Mouse (Mus musculus) cerebellum, adult 2 months (tissue): ENCODE data around the gene Gzmn. TPM values are rescaled to one million over a fixed set of nuclear protein-coding genes. Genes with fewer than 3 reads are reported as not detected.

Experiments
- DNase-seq, 2 experiments: peaks; one replicate each; pipeline ENCODE4 v3.0.0; 2021
- H3K27ac ChIP-seq: fragments of 200-500 bp; 2 replicates; pipeline ENCODE4 v1.5.1; 2012; ENCODE audit warnings: low read length, control low read depth, inconsistent platforms; ENCODE audit not compliant: insufficient read depth
- H3K27me3 ChIP-seq: fragments of 200-500 bp; 2 replicates; pipeline ENCODE4 v1.6.1; 2012; ENCODE audit warnings: inconsistent platforms, mild to moderate bottlenecking, low read length, moderate library complexity; ENCODE audit not compliant: control insufficient read depth, insufficient read depth
- H3K4me1 ChIP-seq: fragments of 200-500 bp; 2 replicates; pipeline ENCODE4 v1.6.1; 2011; ENCODE audit warnings: low read length; ENCODE audit not compliant: control insufficient read depth, insufficient read depth
- H3K4me3 ChIP-seq: fragments of 200-500 bp; replicated peaks from 2 replicates; pipeline ENCODE3; 2011; ENCODE audit warnings: mild to moderate bottlenecking, low read depth, low read length, control low read depth; ENCODE audit not compliant: insufficient read depth
- CTCF ChIP-seq: fragments of 200-500 bp; IDR thresholded peaks from 2 replicates; pipeline ENCODE4 v1.5.1; 2011; ENCODE audit warnings: low read depth, mild to moderate bottlenecking, control low read depth, low read length, moderate library complexity, borderline replicate concordance; ENCODE audit not compliant: insufficient read depth
- POLR2A ChIP-seq: fragments of 200-500 bp; IDR thresholded peaks from 2 replicates; pipeline ENCODE4 v1.6.1; 2011; ENCODE audit warnings: low read length, control low read depth, borderline replicate concordance; ENCODE audit not compliant: insufficient read depth
- WGBS: fragments of 180-500 bp; shearing (Covaris S2); methylation state at CpG from one replicate; pipeline ENCODE4 v1.1.7; 2018; 5-methylcytosine and 5-hydroxymethylcytosine counted together
- polyA plus RNA-seq: library from polyadenylated mRNA; depleted of rRNA; stranded (reverse); fragments of >200 nt; gene quantifications from 2 replicates; pipeline ENCODE4 v1.2.3, GENCODE M21; 2012; rRNA removed

Gzmn gene
- polyA plus RNA-seq, 1 experiment = not detected

DNA sequence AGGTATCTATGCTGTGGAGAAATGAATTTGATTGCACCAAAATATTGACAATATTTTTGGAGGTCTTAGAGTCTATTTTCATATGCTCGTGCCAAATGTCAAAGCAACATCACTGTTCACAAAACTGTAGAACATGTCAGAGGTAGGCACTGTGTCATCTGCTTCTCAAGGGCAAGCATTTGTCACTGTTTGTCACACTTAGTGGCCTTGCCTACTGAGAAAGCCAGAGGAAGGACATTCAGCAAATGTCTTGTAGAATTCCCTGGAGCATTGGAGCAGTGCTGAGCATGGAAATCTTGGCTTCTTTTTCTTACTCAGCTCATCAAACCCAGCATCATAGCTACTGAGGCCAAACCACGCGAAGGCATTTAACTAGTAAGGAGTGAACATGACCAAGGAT lies 50.9 kb downstream of the Gzmn start:
- 69% methylated on average over 3 of the region's 3 CpGs for WGBS
- Histone ChIP-seq H3K4me1 (no peaks in the 10 kb centered on the region), H3K27ac (no peak overlapping the region), H3K27me3 (no peaks in the 10 kb centered on the region), H3K4me3 (no peak overlapping the region)
- TF ChIP-seq POLR2A (no peak), CTCF (no peak)
- no peak for DNase-seq

DNA sequence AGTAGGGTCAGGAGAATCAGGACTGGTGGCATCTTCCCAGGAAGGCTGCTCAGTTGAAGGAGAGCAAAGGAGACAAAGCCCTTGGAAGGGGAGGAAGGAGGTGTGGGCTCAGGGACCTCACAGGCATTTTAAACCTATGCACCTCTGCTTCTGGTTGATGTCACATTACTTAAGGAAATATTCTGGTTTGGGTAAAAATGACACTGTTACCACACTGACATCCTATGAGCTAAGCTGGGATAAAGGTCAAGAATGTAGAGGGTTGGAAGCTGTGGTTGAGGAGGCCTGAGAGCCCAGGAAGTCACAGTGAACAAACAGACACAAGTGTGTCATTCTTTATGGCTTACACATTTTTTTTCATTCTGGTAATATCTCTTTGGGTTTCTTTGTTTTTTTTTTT lies 53.9 kb downstream of the Gzmn start, which contains the start of gene Gzme:
Gzme (minus strand) TSS at position 101 of the 400 bp plus-strand sequence.
- no peak for DNase-seq
- TF ChIP-seq POLR2A (no peak), CTCF (no peak)
- no peak within 1 kb of the TSS for H3K4me3 ChIP-seq
- H3K27ac ChIP-seq = no peak within 1 kb of the TSS
- no peaks in the 10 kb centered on the region for H3K4me1 ChIP-seq
- no peaks in the 10 kb centered on the region for H3K27me3 ChIP-seq

Other genes starting within 250 kb of the Gzmn start
- gene Cma1, start 229.9 kb downstream of the Gzmn start, polyA plus RNA-seq = not detected in 2 replicates
- gene Cma2, start 223.6 kb downstream of the Gzmn start, polyA plus RNA-seq = not detected in 2 replicates
- gene Mcpt1, start 156.6 kb downstream of the Gzmn start, polyA plus RNA-seq = not detected in 2 replicates
- not detected in 2 replicates for gene Mcpt9, start 144.1 kb downstream of the Gzmn start, polyA plus RNA-seq
- not detected in 2 replicates for gene Mcpt2, start 132.6 kb downstream of the Gzmn start, polyA plus RNA-seq
- gene Mcpt4, start 112.3 kb downstream of the Gzmn start, polyA plus RNA-seq = 0.13 TPM in 1 of 2 replicates, not detected in the other
- gene Mcpt8, start 89.3 kb downstream of the Gzmn start, polyA plus RNA-seq = not detected in 2 replicates
- gene Ctsg, start 72.0 kb downstream of the Gzmn start, polyA plus RNA-seq = not detected in 2 replicates
- not detected in 2 replicates for gene Gzme, start 54.0 kb downstream of the Gzmn start, polyA plus RNA-seq
- gene Gzmd, start 42.0 kb downstream of the Gzmn start, polyA plus RNA-seq = not detected in 2 replicates
- not detected in 2 replicates for gene Gzmg, start 15.0 kb downstream of the Gzmn start, polyA plus RNA-seq
- gene Gzmf, start 36.8 kb upstream of the Gzmn start, polyA plus RNA-seq = not detected in 2 replicates
- not detected in 2 replicates for gene Gzmc, start 60.1 kb upstream of the Gzmn start, polyA plus RNA-seq
- gene Gzmb, start 87.7 kb upstream of the Gzmn start, polyA plus RNA-seq = 0.14 TPM in 1 of 2 replicates, not detected in the other
- not detected in 2 replicates for gene Atp12a, start 190.5 kb upstream of the Gzmn start, polyA plus RNA-seq
- 0.51 and 0.57 TPM in 2 replicates for gene Rnf17, start 228.0 kb upstream of the Gzmn start, polyA plus RNA-seq